Mouse (Mus musculus): ENCODE measurements around the gene Nfix.

GRCm38 (mm10) chr8:84718476-84718875 lies 81.7 kb downstream of the Nfix start:
- TF ChIP-seq CTCF (IDR thresholded peaks at IDR 0.05; ENCODE audit: extremely low read depth, insufficient read depth, low read length), result no peak
- TF ChIP-seq POLR2A (IDR thresholded peaks at IDR 0.05; ENCODE audit: extremely low read depth, insufficient read depth, low read length), result no peak

Measured in cortical plate, adult 2 months (tissue).